Mouse (Mus musculus) thymus, adult 2 months (tissue): Measurements from ENCODE around the gene Znrd1as.

ENCODE experiments used
- CTCF ChIP-seq: fragments of 200-500 bp; IDR thresholded peaks from 2 replicates; pipeline ENCODE4 v1.5.1; 2012; ENCODE audit warnings: mild to moderate bottlenecking, control low read depth, low read length, moderate library complexity, borderline replicate concordance; ENCODE audit not compliant: control insufficient read depth, poor library complexity, insufficient read depth; ENCODE audit errors: extremely low read depth
- POLR2A ChIP-seq: fragments of 200-500 bp; IDR thresholded peaks from 2 replicates; pipeline ENCODE4 v1.6.1; 2012; ENCODE audit warnings: mild to moderate bottlenecking, low read length, control low read depth, moderate library complexity; ENCODE audit not compliant: control insufficient read depth, poor library complexity, insufficient read depth; ENCODE audit errors: extremely low read depth

DNA sequence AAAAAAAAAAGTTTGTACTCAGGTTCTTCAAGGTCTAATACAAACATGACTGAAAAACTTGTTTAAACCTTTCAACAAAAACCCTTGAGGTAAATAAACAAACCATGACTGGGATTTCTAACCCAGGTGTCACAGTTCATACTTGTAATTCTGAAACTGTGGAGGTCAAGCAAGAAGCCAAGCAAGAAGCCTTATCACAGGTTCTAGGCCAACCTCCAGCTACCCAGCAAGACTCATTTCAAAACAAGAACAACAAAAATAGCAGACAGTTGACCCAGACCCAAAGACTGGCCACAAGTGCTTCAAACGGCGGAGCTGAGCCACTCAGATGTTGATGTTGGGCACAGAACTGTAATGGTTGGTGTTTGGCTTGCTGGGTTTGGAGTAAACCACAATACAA is 36.1 kb downstream of the Znrd1as start:
- TF ChIP-seq POLR2A, result no peak
- no peak for TF ChIP-seq CTCF
